Comparison of ENCODE assay signal across 8 mouse cellular contexts in genomic region chr13:17944078-17944917, GRCm38 (mm10). TPM values are rescaled to one million over a fixed set of nuclear protein-coding genes. Genes with fewer than 3 reads are reported as not detected.
DNase-seq lines count a peak whose midpoint lies in the region; ATAC-seq and TF ChIP-seq lines count a peak whose summit lies in the region.

Gene Rala (minus strand): TSS chr13:17944239.

- DNase-seq in gastrocnemius, postnatal 10 days = peak; percentile 99
- peak; percentile 86 to 97 for DNase-seq in left cerebral cortex, postnatal 10 days (ENCODE audit: extremely low spot score in 1 of 2, low spot score in 2 of 2)
- peak; percentile 95 for DNase-seq in right cerebral cortex, postnatal 25 days
- peak; percentile 92 to 95 for DNase-seq in urinary bladder, postnatal 4 days (ENCODE audit: low spot score in 2 of 2)

- ATAC-seq in activated CD4-positive, CD25-positive, alpha-beta regulatory T cell, adult 4 months = peak; percentile 98
- ATAC-seq in inflammation-experienced regulatory T-cells, adult 6 months = peak; percentile 94
- peak; percentile 97 for ATAC-seq in megakaryocyte-erythroid progenitor cell, adult 5-6 weeks (replicated peaks; ENCODE audit: low FRiP score, low TSS enrichment, poor library complexity, severe bottlenecking)

- intact Hi-C loops in left cerebral cortex, postnatal 10 days (cut with DNase I) = loop anchor here (5.0 kb wide), 1 partner anchor 37 kb away; no protein-coding TSS in a partner anchor

- TF ChIP-seq POLR2A in cortical plate, adult 2 months (IDR thresholded peaks at IDR 0.05; ENCODE audit: extremely low read depth, insufficient read depth, low read length) = peak; percentile 59; the same call in 1 of the 2 replicates

- no peak for TF ChIP-seq CTCF in cortical plate, adult 2 months (IDR thresholded peaks at IDR 0.05; ENCODE audit: extremely low read depth, insufficient read depth, low read length)

- H3K4me1 ChIP-seq in cortical plate, adult 2 months (ENCODE audit: control insufficient read depth, insufficient read depth, low read length) = peaks cover 2% of the 10 kb centered on the region

- H3K27ac ChIP-seq in cortical plate, adult 2 months (ENCODE audit: insufficient read depth, low read length) = peak within 1 kb of the TSS; percentile 39

- peak within 1 kb of the TSS; percentile 54 for H3K4me3 ChIP-seq in cortical plate, adult 2 months (ENCODE audit: insufficient read depth, low read length)

RNA-seq across cellular contexts. Expression of gene Rala, which starts in this region (rescaled TPM):
- polyA plus RNA-seq in activated CD4-positive, CD25-positive, alpha-beta regulatory T cell, adult 4 months (2017; shearing (Covaris generic)) = 1 to 10 TPM; 3.7 to 5.1 TPM
- polyA plus RNA-seq in cortical plate, adult 2 months (2012; rRNA removed) = 51.7 and 53.6 TPM in 2 replicates
- 10 to 100 TPM; 31.0 to 33.0 TPM for total RNA-seq in gastrocnemius, postnatal 10 days (2021)
- polyA plus RNA-seq in inflammation-experienced regulatory T-cells, adult 6 months (2017; shearing (Covaris generic)) = 1 to 10 TPM; 3.5 to 6.8 (median 4.0) TPM
- total RNA-seq in left cerebral cortex, postnatal 10 days (2021) = 100 to 1,000 TPM; 111 to 126 TPM
- 6.7 and 8.4 TPM in 2 replicates for total RNA-seq in megakaryocyte-erythroid progenitor cell, adult 5-6 weeks (2014; fragmentation: Nextera tagmentation)
- 23.5 and 24.1 TPM in 2 replicates for total RNA-seq in megakaryocyte-erythroid progenitor cell, adult 5-6 weeks (2017)

Comparison
In these comparisons a context has a peak if more than half of its experiments do, and no peak if none do; other contexts are left out.
1. Peak in every context shown above with its lines: DNase-seq, ATAC-seq, H3K4me3 ChIP-seq and H3K27ac ChIP-seq.